Mouse (Mus musculus) liver, postnatal 0 days (tissue): ENCODE results near the gene Nsfl1c.
"Not testable (repeated sequence)": the region's sequence is repeated elsewhere in the genome, so short reads cannot be mapped to it uniquely, and the experiment has no call there.

Experiments
- CTCF ChIP-seq: sonication (generic); IDR thresholded peaks from 2 replicates; pipeline ENCODE4 v1.5.1; 2016; ENCODE audit warnings: antibody characterized with exemption, low read depth
- EP300 ChIP-seq: IDR thresholded peaks from 2 replicates; pipeline ENCODE4 v1.6.1; 2016; ENCODE audit warnings: antibody characterized with exemption, low read depth, mild to moderate bottlenecking

DNA sequence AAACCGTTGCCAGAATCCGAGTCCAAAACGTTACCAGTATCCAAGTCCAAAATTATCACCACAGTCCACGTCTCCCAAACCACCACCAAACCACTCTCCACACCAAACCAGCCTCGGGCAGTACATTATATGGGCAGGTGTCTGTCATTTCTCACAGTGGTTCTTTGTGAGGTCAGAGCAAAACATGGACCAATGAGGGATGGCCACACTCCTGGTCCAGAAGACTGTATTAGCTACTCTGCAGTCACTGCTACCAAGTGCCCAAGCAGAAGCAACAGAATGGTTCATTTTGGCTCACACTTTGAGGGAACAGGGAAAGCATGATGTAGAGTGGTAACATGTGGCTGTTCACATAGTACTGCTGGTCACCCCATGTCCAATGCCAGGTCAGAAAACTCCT lies 17.9 kb upstream of the Nsfl1c start, which contains the start of gene 4921509C19Rik:
- TF ChIP-seq CTCF, EP300: not testable (repeated sequence)
